Comparison of ENCODE assay signal across 9 mouse cellular contexts in the genomic region with DNA sequence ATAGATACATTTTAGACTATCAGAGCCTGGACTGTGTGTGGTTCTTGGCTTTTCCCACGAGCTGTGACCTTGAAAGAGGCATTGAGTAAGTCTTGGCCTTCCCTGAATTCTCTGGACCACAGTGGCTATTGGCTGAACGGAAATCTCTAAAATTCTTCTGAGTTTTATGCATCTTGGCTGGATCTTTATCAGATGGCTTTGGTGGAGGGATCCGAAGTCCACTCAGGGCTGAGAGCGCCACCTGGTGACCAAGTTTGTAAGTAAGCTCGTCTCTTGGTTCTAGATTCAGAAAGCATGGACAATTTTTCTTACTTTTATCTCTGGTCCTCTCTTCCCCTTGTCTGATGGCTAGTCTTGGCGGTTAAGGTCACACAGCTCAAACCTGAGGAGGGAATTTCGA. TPM values are rescaled to one million over a fixed set of nuclear protein-coding genes. Genes with fewer than 3 reads are reported as not detected.
DNase-seq lines count a peak whose midpoint lies in the region; ATAC-seq and TF ChIP-seq lines count a peak whose summit lies in the region.
"Had no signal": no experiment of that assay in that cellular context is flagged by ENCODE, and none has a peak within 500 bp of the region (broad histone marks: within the 10 kb centered on the region; RNA-seq: fewer than 3 reads in every experiment).

No protein-coding gene starts in this region.

- peak; percentile 71 for DNase-seq in kidney, adult 11 months
- DNase-seq in adrenal gland, postnatal 25 days: peak; percentile 87
- DNase-seq in embryonic facial prominence, embryonic 11.5 days (ENCODE audit: low spot score): peak; percentile 76
- DNase-seq in limb, embryonic 14.5 days (ENCODE audit: low spot score): peak; percentile 65
- peak; percentile 42 for DNase-seq in retina, adult 2 months (ENCODE audit: low read depth, low spot score)
- DNase-seq in thymus, postnatal 25 days: peak; percentile 58

- H3K27ac ChIP-seq in kidney, embryonic 15.5 days: no peak overlapping the region
- H3K27ac ChIP-seq in embryonic facial prominence, embryonic 11.5 days (replicated peaks; ENCODE audit: low read depth, low read length): no peak overlapping the region
- H3K27ac ChIP-seq in intestine, postnatal 0 days (ENCODE audit: low read depth, low read length): no peak overlapping the region
- H3K27ac ChIP-seq in limb, embryonic 14.5 days (replicated peaks; ENCODE audit: low read depth, low read length): no peak overlapping the region
- H3K27ac ChIP-seq: embryonic facial prominence, embryonic 12.5 days had no signal

- peak; percentile 84 for TF ChIP-seq CTCF in intestine, postnatal 0 days (IDR thresholded peaks at IDR 0.05; ENCODE audit: low read depth)

- H3K9ac ChIP-seq in kidney, embryonic 15.5 days: no peak overlapping the region
- H3K9ac ChIP-seq in embryonic facial prominence, embryonic 11.5 days (replicated peaks; ENCODE audit: low read length): no peak overlapping the region
- no peak overlapping the region for H3K9ac ChIP-seq in intestine, postnatal 0 days (ENCODE audit: low read depth, low read length)
- no peak overlapping the region for H3K9ac ChIP-seq in limb, embryonic 14.5 days (ENCODE audit: low read depth, low read length, severe bottlenecking)
- H3K9ac ChIP-seq: embryonic facial prominence, embryonic 12.5 days had no signal

- no peaks in the 10 kb centered on the region for H3K36me3 ChIP-seq in kidney, embryonic 15.5 days
- no peaks in the 10 kb centered on the region for H3K36me3 ChIP-seq in embryonic facial prominence, embryonic 11.5 days (replicated peaks; ENCODE audit: control insufficient read depth, insufficient read depth, low read depth, low read length)
- H3K36me3 ChIP-seq in intestine, postnatal 0 days (ENCODE audit: control insufficient read depth, insufficient read depth): no peaks in the 10 kb centered on the region
- H3K36me3 ChIP-seq in limb, embryonic 14.5 days (ENCODE audit: control insufficient read depth, insufficient read depth, low read length): no peaks in the 10 kb centered on the region
- H3K36me3 ChIP-seq: embryonic facial prominence, embryonic 12.5 days had no signal

- ATAC-seq in kidney, embryonic 15.5 days (replicated peaks; ENCODE audit: low FRiP score): no peak
- no peak for ATAC-seq in embryonic facial prominence, embryonic 11.5 days (replicated peaks; ENCODE audit: insufficient number of reproducible peaks, low FRiP score, low TSS enrichment, low read depth)
- 0 out of 2 replicates have a peak, but pooled peaks have one; percentile 17 for ATAC-seq in intestine, postnatal 0 days
- ATAC-seq in limb, embryonic 14.5 days (ENCODE audit: low FRiP score, low read depth): no peak

- H3K4me2 ChIP-seq in kidney, embryonic 15.5 days: no peak overlapping the region
- no peak overlapping the region for H3K4me2 ChIP-seq in embryonic facial prominence, embryonic 11.5 days (ENCODE audit: low read depth, low read length)
- H3K4me2 ChIP-seq in intestine, postnatal 0 days (replicated peaks; ENCODE audit: low read depth): no peak overlapping the region
- H3K4me2 ChIP-seq in limb, embryonic 14.5 days (replicated peaks; ENCODE audit: low read depth, low read length, severe bottlenecking): no peak overlapping the region
- H3K4me2 ChIP-seq: embryonic facial prominence, embryonic 12.5 days had no signal

- no peak for TF ChIP-seq POLR2A in limb, embryonic 14.5 days (IDR thresholded peaks at IDR 0.05; ENCODE audit: borderline replicate concordance, extremely low read depth, insufficient read depth, insufficient read length)

- no peaks in the 10 kb centered on the region for H3K9me3 ChIP-seq in kidney, embryonic 15.5 days (replicated peaks)
- H3K9me3 ChIP-seq in embryonic facial prominence, embryonic 11.5 days (replicated peaks; ENCODE audit: control insufficient read depth, low read length): no peaks in the 10 kb centered on the region
- H3K9me3 ChIP-seq in intestine, postnatal 0 days (ENCODE audit: control insufficient read depth): no peaks in the 10 kb centered on the region
- no peaks in the 10 kb centered on the region for H3K9me3 ChIP-seq in limb, embryonic 14.5 days (ENCODE audit: control insufficient read depth, low read length)
- H3K9me3 ChIP-seq: embryonic facial prominence, embryonic 12.5 days had no signal

- 70% methylated on average over 7 of the region's 7 CpGs for WGBS in kidney, embryonic 15.5 days
- 68% methylated on average over 7 of the region's 7 CpGs for WGBS in embryonic facial prominence, embryonic 11.5 days
- 55% methylated on average over 7 of the region's 7 CpGs for WGBS in intestine, postnatal 0 days
- 66% methylated on average over 7 of the region's 7 CpGs for WGBS in limb, embryonic 14.5 days

- no peaks in the 10 kb centered on the region for H3K4me1 ChIP-seq in kidney, embryonic 15.5 days
- no peaks in the 10 kb centered on the region for H3K4me1 ChIP-seq in embryonic facial prominence, embryonic 11.5 days (ENCODE audit: control insufficient read depth, insufficient read depth, low read length)
- no peaks in the 10 kb centered on the region for H3K4me1 ChIP-seq in intestine, postnatal 0 days (replicated peaks; ENCODE audit: control insufficient read depth, insufficient read depth, low read length)
- no peaks in the 10 kb centered on the region for H3K4me1 ChIP-seq in limb, embryonic 14.5 days (ENCODE audit: control insufficient read depth, insufficient read depth, low read length)
- H3K4me1 ChIP-seq: embryonic facial prominence, embryonic 12.5 days had no signal

- no peaks in the 10 kb centered on the region for H3K27me3 ChIP-seq in kidney, embryonic 15.5 days
- H3K27me3 ChIP-seq in embryonic facial prominence, embryonic 11.5 days (ENCODE audit: control insufficient read depth, insufficient read depth, low read length): no peaks in the 10 kb centered on the region
- no peaks in the 10 kb centered on the region for H3K27me3 ChIP-seq in intestine, postnatal 0 days (replicated peaks; ENCODE audit: control insufficient read depth, insufficient read depth, low read length)
- H3K27me3 ChIP-seq in limb, embryonic 14.5 days (ENCODE audit: control insufficient read depth, insufficient read depth, low read length): no peaks in the 10 kb centered on the region
- H3K27me3 ChIP-seq: embryonic facial prominence, embryonic 12.5 days had no signal

- no peak overlapping the region for H3K4me3 ChIP-seq in kidney, embryonic 15.5 days (replicated peaks)
- H3K4me3 ChIP-seq in embryonic facial prominence, embryonic 11.5 days (ENCODE audit: low read depth, low read length): no peak overlapping the region
- H3K4me3 ChIP-seq in intestine, postnatal 0 days (ENCODE audit: low read depth, low read length): no peak overlapping the region
- H3K4me3 ChIP-seq in limb, embryonic 14.5 days (replicated peaks; ENCODE audit: low read length): no peak overlapping the region
- H3K4me3 ChIP-seq: embryonic facial prominence, embryonic 12.5 days had no signal

RNA-seq across cellular contexts. Expression of a gene that starts 13.9 kb away (rescaled TPM):
- polyA plus RNA-seq in kidney, embryonic 15.5 days (2015; fragmentation: Nextera tagmentation; extraction: Ambion mirVana): 14.2 and 15.9 TPM in 2 replicates
- total RNA-seq in adrenal gland, postnatal 25 days (2021): 18.2 and 34.2 TPM in 2 replicates
- 0.84 and 3.2 TPM in 2 replicates for polyA plus RNA-seq in embryonic facial prominence, embryonic 11.5 days (2014; fragmentation: Nextera tagmentation; extraction: Ambion mirVana)
- 13.9 and 14.9 TPM in 2 replicates for polyA plus RNA-seq in intestine, postnatal 0 days (2015; fragmentation: Nextera tagmentation; extraction: Ambion mirVana)
- polyA plus RNA-seq in limb, embryonic 14.5 days (2012; rRNA removed): 10.3 and 14.0 TPM in 2 replicates
- polyA plus RNA-seq in limb, embryonic 14.5 days (2014; fragmentation: Nextera tagmentation; extraction: Ambion mirVana): 4.5 and 6.8 TPM in 2 replicates

RNA-seq across cellular contexts. Expression of a gene that starts 17.5 kb away (rescaled TPM):
- 760 and 766 TPM in 2 replicates for polyA plus RNA-seq in kidney, embryonic 15.5 days (2015; fragmentation: Nextera tagmentation; extraction: Ambion mirVana)
- 1,140 and 1,281 TPM in 2 replicates for total RNA-seq in adrenal gland, postnatal 25 days (2021)
- 861 and 931 TPM in 2 replicates for polyA plus RNA-seq in embryonic facial prominence, embryonic 11.5 days (2014; fragmentation: Nextera tagmentation; extraction: Ambion mirVana)
- 258 and 267 TPM in 2 replicates for polyA plus RNA-seq in intestine, postnatal 0 days (2015; fragmentation: Nextera tagmentation; extraction: Ambion mirVana)
- polyA plus RNA-seq in limb, embryonic 14.5 days (2012; rRNA removed): 547 and 736 TPM in 2 replicates
- polyA plus RNA-seq in limb, embryonic 14.5 days (2014; fragmentation: Nextera tagmentation; extraction: Ambion mirVana): 706 and 740 TPM in 2 replicates

RNA-seq across cellular contexts. Expression of a gene that starts 52.2 kb away (rescaled TPM):
- 67.7 and 69.5 TPM in 2 replicates for polyA plus RNA-seq in kidney, embryonic 15.5 days (2015; fragmentation: Nextera tagmentation; extraction: Ambion mirVana)
- total RNA-seq in adrenal gland, postnatal 25 days (2021): 124 and 135 TPM in 2 replicates
- polyA plus RNA-seq in embryonic facial prominence, embryonic 11.5 days (2014; fragmentation: Nextera tagmentation; extraction: Ambion mirVana): 53.6 and 54.1 TPM in 2 replicates
- polyA plus RNA-seq in intestine, postnatal 0 days (2015; fragmentation: Nextera tagmentation; extraction: Ambion mirVana): 125 and 130 TPM in 2 replicates
- polyA plus RNA-seq in limb, embryonic 14.5 days (2012; rRNA removed): 59.5 and 81.6 TPM in 2 replicates
- 66.2 and 69.4 TPM in 2 replicates for polyA plus RNA-seq in limb, embryonic 14.5 days (2014; fragmentation: Nextera tagmentation; extraction: Ambion mirVana)
